Mouse (Mus musculus) liver, embryonic 11.5 days (tissue): ENCODE measurements around the gene Acan. TPM values are rescaled to one million over a fixed set of nuclear protein-coding genes. Genes with fewer than 3 reads are reported as not detected.

Experiments used
- ATAC-seq: fragments of 200-750 bp; cut with Nextera tagmentation; replicated peaks from 2 replicates; pipeline ENCODE4 v1.8.0; 2017; ENCODE audit warnings: moderate number of reproducible peaks, mild to moderate bottlenecking, moderate TSS enrichment, moderate library complexity; ENCODE audit not compliant: low FRiP score
- DNase-seq: peaks from one replicate; pipeline ENCODE4 v3.0.0-alpha.2; 2017; ENCODE audit warnings: low spot score
- H3K27ac ChIP-seq: fragments of 300-500 bp; sonication (generic); 2 replicates; pipeline ENCODE4 v1.5.1; 2014; ENCODE audit warnings: mild to moderate bottlenecking, low read depth, low read length, control low read depth
- H3K27me3 ChIP-seq: fragments of 300-500 bp; sonication (generic); replicated peaks from 2 replicates; pipeline ENCODE4 v1.6.1; 2014; ENCODE audit warnings: low read length, mixed read lengths; ENCODE audit not compliant: control insufficient read depth, insufficient read depth
- H3K36me3 ChIP-seq: fragments of 300-500 bp; sonication (generic); 2 replicates; pipeline ENCODE4 v1.6.1; 2014; ENCODE audit warnings: mild to moderate bottlenecking, low read length, moderate library complexity, mixed read lengths; ENCODE audit not compliant: control insufficient read depth, insufficient read depth
- H3K4me1 ChIP-seq: fragments of 300-500 bp; sonication (generic); replicated peaks from 2 replicates; pipeline ENCODE4 v1.6.1; 2014; ENCODE audit warnings: low read length, mixed read lengths; ENCODE audit not compliant: control insufficient read depth, insufficient read depth
- H3K4me2 ChIP-seq: fragments of 300-500 bp; sonication (generic); 2 replicates; pipeline ENCODE4 v1.6.1; 2014; ENCODE audit warnings: mild to moderate bottlenecking, control low read depth, moderate library complexity
- H3K4me3 ChIP-seq: fragments of 300-500 bp; sonication (generic); 2 replicates; pipeline ENCODE4 v1.5.1; 2014; ENCODE audit warnings: low read depth, low read length, control low read depth
- H3K9ac ChIP-seq: fragments of 300-500 bp; sonication (generic); 2 replicates; pipeline ENCODE4 v1.6.1; 2014; ENCODE audit warnings: low read depth, low read length, control low read depth
- H3K9me3 ChIP-seq: fragments of 300-500 bp; sonication (generic); 2 replicates; pipeline ENCODE4 v1.6.1; 2016; ENCODE audit warnings: low read length, inconsistent platforms, mixed read lengths; ENCODE audit not compliant: control insufficient read depth
- WGBS: fragments of 180-500 bp; shearing (Covaris S2); extraction: QIAGEN DNeasy Blood & Tissue Kit; methylation state at CpG from one replicate; pipeline ENCODE4 v1.1.7; 2014; 5-methylcytosine and 5-hydroxymethylcytosine counted together
- polyA plus RNA-seq: library from polyadenylated mRNA; unstranded; fragments of >200 nt; fragmentation: Nextera tagmentation; extraction: Ambion mirVana; gene quantifications from 2 replicates; pipeline ENCODE4 v1.2.1, GENCODE M21; 2014

Acan gene
- polyA plus RNA-seq, 1 experiment from 2014 or later = 0.08 TPM

DNA sequence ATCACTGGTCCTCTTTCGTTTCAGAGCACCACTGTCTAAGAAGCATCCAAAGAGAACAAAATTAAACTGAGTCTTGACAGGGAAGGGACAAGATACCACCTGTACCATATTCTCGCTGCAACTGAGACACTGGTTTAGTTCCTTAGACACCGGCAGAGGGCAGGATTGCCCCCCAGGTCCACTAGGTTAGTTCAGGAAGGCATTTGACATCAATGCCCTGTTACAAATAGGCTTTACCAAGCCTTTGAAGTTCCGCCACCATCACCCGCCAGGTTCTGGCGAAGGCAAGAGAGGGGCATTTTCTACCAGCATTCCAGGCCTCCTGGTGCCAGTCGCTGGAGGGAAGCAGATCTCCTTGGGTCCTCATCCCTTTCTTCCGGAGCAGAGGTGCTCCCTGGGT lies 76.6 kb downstream of the Acan start:
- H3K4me2 ChIP-seq = peak overlapping the region; percentile 47
- no peak for ATAC-seq
- 28% methylated on average over 8 of the region's 8 CpGs for WGBS
- no peak for DNase-seq
- peaks cover 3% of the 10 kb centered on the region; the same call in 1 of the 2 replicates for H3K4me1 ChIP-seq
- peaks cover 24% of the 10 kb centered on the region for H3K27me3 ChIP-seq
- no peak overlapping the region for H3K27ac ChIP-seq
- no peak overlapping the region; the same call in 1 of the 2 replicates for H3K4me3 ChIP-seq
- H3K36me3 ChIP-seq = no peaks in the 10 kb centered on the region
- no peaks in the 10 kb centered on the region for H3K9me3 ChIP-seq
- no peak overlapping the region for H3K9ac ChIP-seq

DNA sequence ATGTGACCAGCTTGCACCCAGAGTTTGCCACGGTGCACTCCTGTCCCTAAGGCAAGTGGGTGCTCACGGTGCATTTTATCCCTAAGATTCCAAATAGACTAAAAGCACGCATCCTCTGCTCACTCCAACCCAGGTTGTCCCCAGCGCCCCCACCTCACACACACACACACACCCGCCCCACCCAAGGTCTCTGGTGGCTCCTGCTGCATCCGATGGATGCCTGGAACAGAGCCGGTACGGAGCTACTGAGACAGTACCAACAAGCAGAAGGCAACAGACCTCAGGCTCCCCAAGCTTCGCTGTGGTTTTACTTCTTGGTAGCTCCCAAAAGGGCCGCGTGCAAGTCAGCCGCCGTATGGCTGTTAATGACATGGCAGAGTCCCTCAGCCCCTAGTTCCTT lies 77.1 kb downstream of the Acan start:
- Histone ChIP-seq H3K27ac (no peak overlapping the region), H3K36me3 (no peaks in the 10 kb centered on the region), H3K4me3 (peak overlapping the region; percentile 20), H3K9ac (no peak overlapping the region), H3K9me3 (no peaks in the 10 kb centered on the region), H3K27me3 (peaks cover 24% of the 10 kb centered on the region), H3K4me1 (peaks cover 3% of the 10 kb centered on the region; the same call in 1 of the 2 replicates), H3K4me2 (peak overlapping the region; percentile 47)
- DNase-seq (no peak), ATAC-seq (no peak)
- 25% methylated on average over 13 of the region's 13 CpGs for WGBS

DNA sequence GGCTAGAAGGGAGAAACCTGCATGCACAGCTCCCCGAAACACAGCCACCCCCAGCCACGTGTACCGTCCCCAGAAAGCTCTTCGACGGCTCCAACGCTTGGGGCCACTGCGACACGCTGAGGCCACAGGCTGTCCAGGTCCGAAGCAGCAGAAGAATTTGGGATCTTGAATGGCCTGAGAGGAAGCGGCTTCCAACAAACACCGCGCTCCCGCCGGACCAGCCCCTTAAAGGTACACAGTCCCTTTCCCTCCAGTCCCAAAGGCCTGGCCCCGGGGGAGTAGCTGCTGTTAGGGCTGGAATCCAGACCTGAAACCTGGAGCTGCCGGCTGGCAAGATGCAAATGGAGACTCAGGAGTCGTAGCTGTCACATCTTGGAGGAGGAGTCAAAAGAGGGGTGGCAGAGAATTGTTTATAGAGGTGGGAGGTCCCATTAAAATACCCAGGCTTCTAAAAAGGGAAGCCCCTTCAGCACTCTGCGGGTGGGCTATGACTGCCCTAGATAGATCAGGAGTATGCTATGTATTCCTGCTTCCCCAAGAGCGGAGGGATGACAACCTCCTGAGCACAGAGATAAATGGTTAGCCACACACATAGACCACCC lies 77.7 kb downstream of the Acan start, which contains the start of gene Hapln3:
TSS of gene Hapln3 (minus strand) at position 176 of the 602 bp plus-strand sequence.
- Histone ChIP-seq H3K9ac (no peak within 1 kb of the TSS), H3K4me1 (peaks cover 3% of the 10 kb centered on the region; the same call in 1 of the 2 replicates), H3K27me3 (peaks cover 24% of the 10 kb centered on the region), H3K27ac (no peak within 1 kb of the TSS), H3K4me2 (peak within 1 kb of the TSS; percentile 47), H3K36me3 (0 out of 2 replicates have a peak, but pooled peaks cover under 1% of the 10 kb centered on the region), H3K9me3 (no peaks in the 10 kb centered on the region), H3K4me3 (peak within 1 kb of the TSS; percentile 20)
- WGBS = 8% methylated on average over 19 of the region's 19 CpGs
- no peak for ATAC-seq
- DNase-seq = peak; percentile 37

DNA sequence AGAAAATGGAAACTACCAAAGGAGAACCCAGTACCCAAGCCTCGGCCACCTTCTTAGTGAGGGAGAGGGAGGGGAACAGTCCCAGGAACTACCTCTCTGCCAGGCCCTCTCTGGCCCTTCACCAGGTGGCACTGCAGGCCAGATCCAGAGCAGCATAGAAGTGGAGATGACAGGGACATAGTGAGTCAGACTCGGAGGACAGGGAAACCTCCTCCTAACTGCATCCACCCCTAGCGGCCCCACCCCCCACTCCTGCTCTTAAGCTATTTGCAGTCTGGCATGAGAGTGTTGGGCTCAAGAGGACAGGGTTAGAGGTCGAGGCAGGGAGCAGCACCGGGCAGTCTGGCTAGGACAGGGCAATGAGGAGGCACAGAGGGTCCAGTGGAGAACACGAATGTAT lies 80.1 kb downstream of the Acan start:
- ATAC-seq = no peak; the same call in 1 of the 2 replicates
- Histone ChIP-seq H3K4me1 (peaks cover 3% of the 10 kb centered on the region; the same call in 1 of the 2 replicates), H3K9me3 (no peaks in the 10 kb centered on the region), H3K4me2 (no peak overlapping the region), H3K36me3 (peaks cover 6% of the 10 kb centered on the region; the same call in 1 of the 2 replicates), H3K4me3 (no peak overlapping the region), H3K27ac (no peak overlapping the region), H3K9ac (no peak overlapping the region), H3K27me3 (peaks cover 24% of the 10 kb centered on the region)
- no peak for DNase-seq
- 32% methylated on average over 6 of the region's 6 CpGs for WGBS

DNA sequence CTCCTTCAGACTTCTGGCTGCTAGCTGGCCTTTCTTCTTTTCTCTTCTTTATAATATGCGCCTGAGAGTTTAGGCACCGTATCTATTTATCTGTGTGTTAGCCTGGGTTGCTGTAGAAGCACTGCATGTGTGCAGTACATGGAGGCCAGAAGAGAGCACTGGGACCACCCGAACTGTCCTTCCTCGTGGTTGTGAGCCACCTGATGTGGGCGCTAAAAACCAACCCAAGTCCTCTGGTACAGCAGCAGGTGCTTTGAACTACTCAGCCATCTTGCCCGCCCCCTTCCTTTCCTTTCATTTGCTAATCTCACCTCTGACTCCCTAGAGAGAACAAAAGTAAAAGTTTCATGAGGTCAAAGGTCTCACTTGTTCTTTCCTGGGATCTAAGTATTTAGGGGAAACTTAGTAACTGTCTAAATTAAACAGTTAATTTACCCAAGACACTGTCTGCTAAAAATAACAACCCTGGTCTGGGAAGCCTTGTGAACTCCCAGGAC lies 86.1 kb downstream of the Acan start:
- Histone ChIP-seq H3K4me2 (no peak overlapping the region), H3K27ac (no peak overlapping the region), H3K36me3 (peaks cover 9% of the 10 kb centered on the region; the same call in 1 of the 2 replicates), H3K4me1 (no peaks in the 10 kb centered on the region), H3K9ac (no peak overlapping the region), H3K27me3 (no peaks in the 10 kb centered on the region), H3K9me3 (no peaks in the 10 kb centered on the region), H3K4me3 (no peak overlapping the region)
- DNase-seq (no peak), ATAC-seq (no peak)
- WGBS = 72% methylated on average over 6 of the region's 6 CpGs

DNA sequence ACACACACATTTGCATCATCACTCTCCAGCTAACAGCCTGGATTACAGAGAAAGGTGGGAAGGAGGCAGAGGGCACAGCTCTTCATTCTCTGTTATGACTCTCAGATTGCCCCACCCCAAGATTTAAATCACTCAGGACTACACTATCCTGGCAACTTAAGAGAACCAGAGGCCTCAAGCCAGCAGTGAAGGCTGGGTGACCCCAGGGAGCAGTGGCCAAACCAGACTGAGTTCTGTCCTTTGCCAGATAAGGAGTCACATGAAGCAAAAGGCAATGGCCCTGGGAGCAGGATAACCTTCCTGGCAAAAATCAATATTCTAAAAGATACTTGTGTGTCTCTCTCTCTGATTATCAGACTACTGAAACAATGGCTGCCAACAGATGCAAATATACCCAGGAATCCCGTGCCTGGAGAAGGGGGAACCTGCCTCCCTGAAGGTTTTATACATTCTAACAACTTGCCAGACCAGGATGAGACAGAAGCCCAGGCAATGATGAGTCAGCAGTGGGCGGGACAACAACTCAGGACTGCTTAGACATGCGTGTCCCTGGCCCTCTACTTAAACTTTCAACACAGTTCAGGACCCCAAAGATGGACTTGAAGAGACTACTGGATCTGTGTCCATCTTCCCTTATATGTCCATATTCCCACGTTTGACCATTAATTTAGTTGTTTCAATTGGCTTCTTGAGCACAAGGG lies 86.8 kb downstream of the Acan start:
- Histone ChIP-seq H3K4me3 (no peak overlapping the region), H3K9me3 (no peaks in the 10 kb centered on the region), H3K27ac (no peak overlapping the region), H3K9ac (no peak overlapping the region), H3K36me3 (peaks cover 9% of the 10 kb centered on the region; the same call in 1 of the 2 replicates), H3K4me2 (no peak overlapping the region), H3K4me1 (no peaks in the 10 kb centered on the region), H3K27me3 (no peaks in the 10 kb centered on the region)
- ATAC-seq (no peak), DNase-seq (no peak)
- 37% methylated on average over 4 of the region's 4 CpGs for WGBS

DNA sequence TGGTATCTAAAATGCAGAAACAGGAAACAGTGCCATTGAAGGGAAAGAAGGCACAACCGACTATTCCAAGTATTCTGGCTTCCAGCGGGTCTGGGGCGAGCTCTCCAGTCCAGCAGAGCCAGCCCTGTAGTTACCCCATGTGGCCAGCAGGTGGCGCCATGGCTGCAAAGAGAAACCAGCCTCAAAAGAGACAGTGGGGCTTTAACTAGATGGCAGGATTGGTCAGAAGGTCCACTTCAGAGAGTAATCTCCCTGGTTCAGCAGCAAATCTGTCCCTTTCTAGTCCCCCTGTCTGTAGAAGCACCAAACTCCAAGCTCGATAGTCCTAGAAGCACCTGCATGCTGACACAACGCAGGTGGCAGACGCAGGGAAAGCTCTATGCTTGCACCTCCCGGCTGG lies 87.6 kb downstream of the Acan start:
- Histone ChIP-seq H3K27me3 (no peaks in the 10 kb centered on the region), H3K9ac (no peak overlapping the region), H3K4me2 (no peak overlapping the region), H3K27ac (no peak overlapping the region), H3K4me1 (no peaks in the 10 kb centered on the region), H3K4me3 (no peak overlapping the region), H3K9me3 (no peaks in the 10 kb centered on the region), H3K36me3 (peaks cover 9% of the 10 kb centered on the region; the same call in 1 of the 2 replicates)
- peak; percentile 83 for DNase-seq
- 39% methylated on average over 8 of the region's 8 CpGs for WGBS
- no peak for ATAC-seq

DNA sequence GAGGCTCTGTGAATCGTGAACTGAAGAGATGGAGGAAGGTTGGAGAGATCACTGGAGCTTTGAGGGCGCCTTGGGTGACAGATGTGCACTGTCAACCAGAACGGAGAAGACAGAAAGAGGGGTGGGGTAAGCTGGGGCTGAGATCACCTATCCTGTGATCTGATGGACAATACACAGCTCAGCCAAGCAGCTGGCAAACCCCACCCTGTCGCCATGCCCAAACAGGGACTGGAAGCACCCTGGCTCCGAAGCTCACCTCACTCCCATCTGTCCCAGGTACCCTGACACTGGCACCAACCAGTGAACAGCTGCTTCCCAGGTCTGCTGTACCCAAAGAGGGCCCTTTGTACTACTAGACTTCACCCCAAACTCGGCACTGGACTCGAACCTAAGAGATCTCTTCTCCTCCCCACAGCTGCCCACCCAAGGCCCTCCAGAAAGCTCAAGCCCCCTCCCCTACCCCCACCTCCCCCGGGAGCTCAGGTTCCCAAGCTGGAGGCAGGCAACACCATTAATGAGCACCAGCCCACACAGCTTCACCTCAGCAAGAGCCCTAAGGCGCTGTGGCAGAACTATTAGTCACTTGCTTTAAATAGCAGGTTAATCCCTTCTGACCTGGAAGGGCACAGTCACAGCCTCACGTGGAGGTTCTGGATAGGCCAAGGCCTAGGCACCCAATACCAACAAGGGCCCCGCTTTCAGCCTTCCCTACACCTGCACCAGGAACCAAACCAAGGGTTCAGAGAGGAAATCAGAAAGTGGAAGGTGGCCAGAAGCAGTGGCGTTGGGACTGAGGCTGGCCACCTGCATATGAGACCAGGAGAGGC lies 93.9 kb downstream of the Acan start:
- 64% methylated on average over 12 of the region's 12 CpGs for WGBS

More for the DNA sequence above, 93.9 kb downstream of the Acan start:
- DNase-seq = no peak
- Histone ChIP-seq H3K9ac (no peak overlapping the region), H3K27ac (no peak overlapping the region), H3K4me3 (peak overlapping the region; percentile 71), H3K36me3 (peaks cover 2% of the 10 kb centered on the region; the same call in 1 of the 2 replicates), H3K4me2 (peak overlapping the region; percentile 94), H3K4me1 (peaks cover 20% of the 10 kb centered on the region), H3K9me3 (no peaks in the 10 kb centered on the region), H3K27me3 (no peaks in the 10 kb centered on the region)
- no peak for ATAC-seq
